Mouse (Mus musculus) heart, adult 2 months (tissue): ENCODE results near the gene Tpd52l1. TPM values are rescaled to one million over a fixed set of nuclear protein-coding genes. Genes with fewer than 3 reads are reported as not detected.

Experiments
- DNase-seq, 2 experiments: peaks; one replicate each; pipeline ENCODE4 v3.0.0; 2021
- H3K27ac ChIP-seq: fragments of 200-600 bp; 2 replicates; pipeline ENCODE4 v1.8.1; 2022
- H3K27me3 ChIP-seq: fragments of 200-500 bp; 2 replicates; pipeline ENCODE4 v1.6.1; 2012; ENCODE audit warnings: mild to moderate bottlenecking, low read length, inconsistent platforms, mixed read lengths; ENCODE audit not compliant: control insufficient read depth, insufficient read depth
- H3K36me3 ChIP-seq: fragments of 200-500 bp; 2 replicates; pipeline ENCODE4 v1.6.1; 2012; ENCODE audit warnings: low read length, inconsistent platforms; ENCODE audit not compliant: control insufficient read depth, insufficient read depth
- H3K4me1 ChIP-seq: fragments of 200-500 bp; 2 replicates; pipeline ENCODE4 v1.6.1; 2011; ENCODE audit warnings: low read length; ENCODE audit not compliant: control insufficient read depth, insufficient read depth
- H3K4me3 ChIP-seq: fragments of 200-600 bp; 2 replicates; pipeline ENCODE4 v1.8.1; 2022
- H3K79me2 ChIP-seq: fragments of 200-500 bp; replicated peaks from 2 replicates; pipeline ENCODE4 v1.6.1; 2012; ENCODE audit warnings: mild to moderate bottlenecking, inconsistent platforms, low read length, moderate library complexity, mixed read lengths; ENCODE audit not compliant: control insufficient read depth, insufficient read depth
- H3K9ac ChIP-seq: fragments of 200-500 bp; 2 replicates; pipeline ENCODE4 v1.6.1; 2012; ENCODE audit warnings: low read depth, mild to moderate bottlenecking, control low read depth, inconsistent platforms, low read length, mixed read lengths
- CTCF ChIP-seq: fragments of 200-600 bp; IDR thresholded peaks from 2 replicates; pipeline ENCODE4 v1.8.1; 2022; ENCODE audit warnings: antibody characterized with exemption, mild to moderate bottlenecking, moderate library complexity
- EP300 ChIP-seq: fragments of 200-500 bp; IDR thresholded peaks from 2 replicates; pipeline ENCODE4 v1.6.1; 2011; ENCODE audit warnings: low read depth, low read length, control low read depth; ENCODE audit not compliant: insufficient read depth
- POLR2A ChIP-seq: fragments of 200-500 bp; IDR thresholded peaks from 2 replicates; pipeline ENCODE4 v1.6.1; 2011; ENCODE audit warnings: mild to moderate bottlenecking, low read depth, low read length, control low read depth; ENCODE audit not compliant: insufficient read depth
- WGBS: fragments of 180-500 bp; shearing (Covaris S2); methylation state at CpG from one replicate; pipeline ENCODE4 v1.1.7; 2018; 5-methylcytosine and 5-hydroxymethylcytosine counted together
- intact Hi-C: fragments of 180-260 bp; cut with DNase I; formaldehyde crosslinking; loops from one replicate; pipeline ENCODE4 v1.15.1; 2025
- polyA plus RNA-seq: library from polyadenylated mRNA; depleted of rRNA; stranded (reverse); fragments of >200 nt; gene quantifications from 2 replicates; pipeline ENCODE4 v1.2.3, GENCODE M21; 2012
- total RNA-seq, 2 experiments: library from RNA; stranded (reverse); gene quantifications; 2 replicates each; pipeline ENCODE4 v1.2.3; 2021

The Tpd52l1 gene
- total and polyA plus RNA-seq, 3 experiments: 5.1 to 7.4 (median 5.6) TPM

- Histone ChIP-seq H3K27ac (no peak overlapping the region), H3K4me3 (no peak overlapping the region), H3K36me3 (no peaks in the 10 kb centered on the region), H3K9ac (no peak overlapping the region), H3K79me2 (no peaks in the 10 kb centered on the region), H3K27me3 (no peaks in the 10 kb centered on the region), H3K4me1 (no peaks in the 10 kb centered on the region)
- no peak for TF ChIP-seq POLR2A
- TF ChIP-seq CTCF: no peak
- no peak for TF ChIP-seq EP300
- intact Hi-C loops: no loop called here
- DNase-seq: no peak
- 85% methylated on average over 2 of the region's 2 CpGs for WGBS
These were observed 17.3 kb upstream of the Tpd52l1 start for GRCm38 (mm10) chr10:31463044-31463443.

- Histone ChIP-seq H3K36me3 (no peaks in the 10 kb centered on the region), H3K9ac (no peak overlapping the region), H3K79me2 (no peaks in the 10 kb centered on the region), H3K27ac (no peak overlapping the region), H3K4me3 (no peak overlapping the region), H3K4me1 (no peaks in the 10 kb centered on the region), H3K27me3 (no peaks in the 10 kb centered on the region)
- no peak for TF ChIP-seq EP300
- TF ChIP-seq CTCF: no peak
- no peak for TF ChIP-seq POLR2A
- 70% methylated on average over 1 of the region's 1 CpGs for WGBS
- DNase-seq: no peak
- intact Hi-C loops: no loop called here
These were observed 11.0 kb upstream of the Tpd52l1 start for GRCm38 (mm10) chr10:31456806-31457205.

GRCm38 (mm10) chr10:31447083-31447482 is 1.3 kb upstream of the Tpd52l1 start:
- no peak overlapping the region for H3K4me3 ChIP-seq
- H3K36me3 ChIP-seq: no peaks in the 10 kb centered on the region
- H3K79me2 ChIP-seq: no peaks in the 10 kb centered on the region
- no peaks in the 10 kb centered on the region for H3K4me1 ChIP-seq
- no peaks in the 10 kb centered on the region for H3K27me3 ChIP-seq
- TF ChIP-seq CTCF: no peak
- no peak for TF ChIP-seq POLR2A
- TF ChIP-seq EP300: no peak
- WGBS: 38% methylated on average over 1 of the region's 1 CpGs
- H3K27ac ChIP-seq: no peak overlapping the region
- DNase-seq: no peak
- H3K9ac ChIP-seq: no peak overlapping the region
- intact Hi-C loops: no loop called here

- DNase-seq: no peak
- 67% methylated on average over 7 of the region's 7 CpGs for WGBS
- intact Hi-C loops: loop anchor here (5.0 kb wide), 1 partner anchor 132 kb away; the partner anchor contains the start of gene Hddc2
- Histone ChIP-seq H3K27me3 (no peaks in the 10 kb centered on the region), H3K9ac (no peak overlapping the region), H3K79me2 (no peaks in the 10 kb centered on the region), H3K36me3 (no peaks in the 10 kb centered on the region), H3K4me3 (no peak overlapping the region), H3K27ac (no peak overlapping the region), H3K4me1 (no peaks in the 10 kb centered on the region)
- TF ChIP-seq CTCF: no peak
- no peak for TF ChIP-seq EP300
- no peak for TF ChIP-seq POLR2A
These were observed 1.6 kb downstream of the Tpd52l1 start for GRCm38 (mm10) chr10:31444206-31444605.

DNA sequence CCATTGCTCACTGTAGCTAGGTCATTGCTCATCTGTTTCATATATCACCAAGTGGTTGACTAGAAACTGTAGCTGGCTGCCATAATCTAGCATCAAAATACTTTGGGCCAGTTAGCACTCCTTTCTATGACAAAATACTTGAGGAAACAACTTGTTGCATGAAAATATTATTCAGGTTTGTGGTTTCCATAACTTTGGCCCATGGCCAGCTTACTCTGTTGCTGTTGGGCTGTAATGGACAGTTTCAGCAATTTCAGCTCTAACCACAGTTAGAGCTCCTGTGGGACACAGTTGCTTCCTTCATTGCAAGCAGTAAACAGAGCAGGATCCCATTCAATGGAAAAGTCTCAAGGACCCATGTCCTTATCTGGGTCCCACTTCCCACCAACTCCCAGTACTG is 4.3 kb downstream of the Tpd52l1 start:
- intact Hi-C loops: loop anchor here (5.0 kb wide), 1 partner anchor 129 kb away; the partner anchor contains the start of gene Hddc2
- Histone ChIP-seq H3K36me3 (no peaks in the 10 kb centered on the region), H3K27me3 (no peaks in the 10 kb centered on the region), H3K4me1 (no peaks in the 10 kb centered on the region), H3K4me3 (no peak overlapping the region), H3K79me2 (no peaks in the 10 kb centered on the region), H3K27ac (no peak overlapping the region), H3K9ac (no peak overlapping the region)
- DNase-seq: no peak
- no peak for TF ChIP-seq EP300
- TF ChIP-seq CTCF: no peak
- TF ChIP-seq POLR2A: no peak

GRCm38 (mm10) chr10:31436047-31436446 is 9.7 kb downstream of the Tpd52l1 start:
- no peak for DNase-seq
- H3K27ac ChIP-seq: no peak overlapping the region
- H3K4me1 ChIP-seq: no peaks in the 10 kb centered on the region
- WGBS: 74% methylated on average over 4 of the region's 4 CpGs
- no peak overlapping the region for H3K9ac ChIP-seq
- TF ChIP-seq EP300 (no peak), CTCF (no peak), POLR2A (no peak)
- H3K4me3 ChIP-seq: no peak overlapping the region
- no peaks in the 10 kb centered on the region for H3K36me3 ChIP-seq
- intact Hi-C loops: no loop called here
- no peaks in the 10 kb centered on the region for H3K27me3 ChIP-seq
- no peaks in the 10 kb centered on the region for H3K79me2 ChIP-seq
